Mouse (Mus musculus) left cerebral cortex, postnatal 25 days (tissue): ENCODE measurements around the gene Fibp. TPM values are rescaled to one million over a fixed set of nuclear protein-coding genes. Genes with fewer than 3 reads are reported as not detected.

Experiments
- DNase-seq, 2 experiments: peaks; one replicate each; pipeline ENCODE4 v3.0.0; 2022; ENCODE audit warnings: low spot score in 2 of 2, mixed read lengths in 1 of 2
- intact Hi-C: fragments of 180-260 bp; cut with DNase I; formaldehyde crosslinking; loops from one replicate; pipeline ENCODE4 v1.15.1; 2025
- total RNA-seq, 2 experiments: library from RNA; stranded (reverse); gene quantifications; 2 replicates each; pipeline ENCODE4 v1.2.3; 2021

Gene Fibp
- 10 to 100 TPM; 81.9 to 92.9 TPM for total RNA-seq

- intact Hi-C loops, result loop anchor here (1.0 kb wide), 1 partner anchor 30 kb away; the partner anchor contains the start of gene Cfl1
Measured at GRCm38 (mm10) chr19:5460465-5460911, at the start of gene Fibp. Fibp (plus strand) TSS chr19:5460615.

GRCm38 (mm10) chr19:5410641-5411040, 49.8 kb upstream of the Fibp start:
- intact Hi-C loops, result no loop called here
- DNase-seq, result no peak

More at GRCm38 (mm10) chr19:5460465-5460911, at the start of gene Fibp:
- peak; percentile 87 to 91 for DNase-seq

- intact Hi-C loops, result no loop called here
Measured at GRCm38 (mm10) chr19:5411961-5412360, 48.5 kb upstream of the Fibp start.

GRCm38 (mm10) chr19:5413840-5414239, 46.6 kb upstream of the Fibp start:
- DNase-seq, result no peak
- intact Hi-C loops, result no loop called here

More at GRCm38 (mm10) chr19:5411961-5412360, 48.5 kb upstream of the Fibp start:
- no peak for DNase-seq

GRCm38 (mm10) chr19:5414534-5414957, 45.9 kb upstream of the Fibp start:
- no peak for DNase-seq
- intact Hi-C loops, result no loop called here

- intact Hi-C loops, result no loop called here
- no peak for DNase-seq
Measured at GRCm38 (mm10) chr19:5418750-5419466, 41.5 kb upstream of the Fibp start.

- intact Hi-C loops, result no loop called here
Measured at GRCm38 (mm10) chr19:5419630-5420029, 40.8 kb upstream of the Fibp start.

GRCm38 (mm10) chr19:5420579-5420978, 39.8 kb upstream of the Fibp start:
- intact Hi-C loops, result no loop called here
- DNase-seq, result no peak

More at GRCm38 (mm10) chr19:5419630-5420029, 40.8 kb upstream of the Fibp start:
- DNase-seq, result no peak

GRCm38 (mm10) chr19:5421784-5422183, 38.6 kb upstream of the Fibp start:
- intact Hi-C loops, result no loop called here
- DNase-seq, result no peak

GRCm38 (mm10) chr19:5422267-5422666, 38.1 kb upstream of the Fibp start:
- intact Hi-C loops, result no loop called here
- DNase-seq, result no peak

GRCm38 (mm10) chr19:5422895-5423443, 37.4 kb upstream of the Fibp start:
- DNase-seq, result no peak
- intact Hi-C loops, result no loop called here

- DNase-seq, result no peak
- intact Hi-C loops, result no loop called here
Measured at GRCm38 (mm10) chr19:5423561-5423960, 36.9 kb upstream of the Fibp start.

GRCm38 (mm10) chr19:5424092-5424781, 36.2 kb upstream of the Fibp start:
- intact Hi-C loops, result loop anchor here (1.0 to 2.0 kb wide), 3 partner anchors 36 to 65 kb away; partner anchors contain the start of genes Eif1ad, Mus81 and Sart1
- DNase-seq, result peak in 1 of 2 experiments; percentile 36

- intact Hi-C loops, result loop anchor here (1.0 to 2.0 kb wide), 4 partner anchors 32 to 64 kb away; partner anchors contain the start of genes Ccdc85b, Eif1ad, Mus81 and Sart1
- peak; percentile 92 to 95 for DNase-seq
Measured at GRCm38 (mm10) chr19:5424782-5425741, 35.4 kb upstream of the Fibp start, which contains the start of the genes Drap1 and AI837181. Drap1 (minus strand) TSS chr19:5424979. AI837181 (plus strand) TSS chr19:5425144.

GRCm38 (mm10) chr19:5425906-5426565, 34.4 kb upstream of the Fibp start:
- no peak for DNase-seq
- intact Hi-C loops, result loop anchor here (1.0 to 2.0 kb wide), 2 partner anchors 31 to 63 kb away; partner anchors contain the start of genes Ccdc85b and Mus81

GRCm38 (mm10) chr19:5426640-5427290, 33.6 kb upstream of the Fibp start:
- DNase-seq, result no peak
- intact Hi-C loops, result no loop called here

- DNase-seq, result no peak
- intact Hi-C loops, result no loop called here
Measured at GRCm38 (mm10) chr19:5428083-5428482, 32.3 kb upstream of the Fibp start.

- intact Hi-C loops, result no loop called here
- no peak for DNase-seq
Measured at GRCm38 (mm10) chr19:5429219-5429618, 31.2 kb upstream of the Fibp start.
